Mouse (Mus musculus): Measurements from ENCODE around the gene Phlda2. TPM values are rescaled to one million over a fixed set of nuclear protein-coding genes. Genes with fewer than 3 reads are reported as not detected.

The Phlda2 gene
- total and polyA plus RNA-seq, 3 experiments, result 0.40 to 3.5 (median 0.55) TPM

- DNase-seq, result peak; percentile 81
Observed at GRCm38 (mm10) chr7:143463865-143464415, 39.0 kb downstream of the Phlda2 start.

GRCm38 (mm10) chr7:143462516-143462915, 40.4 kb downstream of the Phlda2 start:
- DNase-seq, result no peak

- peak; percentile 34 for DNase-seq
Observed at GRCm38 (mm10) chr7:143461920-143462319, 41.0 kb downstream of the Phlda2 start.

GRCm38 (mm10) chr7:143461294-143461870, 41.6 kb downstream of the Phlda2 start:
- no peak for DNase-seq

- DNase-seq, result peak; percentile 94
Observed at GRCm38 (mm10) chr7:143460874-143461273, 42.1 kb downstream of the Phlda2 start, which contains the start of gene Cdkn1c. Cdkn1c (minus strand) TSS chr7:143461050.

- DNase-seq, result peak; percentile 43
Observed at GRCm38 (mm10) chr7:143460217-143460834, 42.6 kb downstream of the Phlda2 start.

GRCm38 (mm10) chr7:143459332-143460211, 43.4 kb downstream of the Phlda2 start:
- DNase-seq, result peak; percentile 71

GRCm38 (mm10) chr7:143458963-143459331, 44.0 kb downstream of the Phlda2 start:
- no peak for DNase-seq

Other genes with a start within 250 kb of the Phlda2 start
- 100 to 1,000 TPM; 239 to 672 TPM for gene Cdkn1c, start 42.1 kb downstream of the Phlda2 start, total RNA-seq (2021)
- gene Cdkn1c, start 42.1 kb downstream of the Phlda2 start, polyA plus RNA-seq (2012; rRNA removed), result 469 and 597 TPM in 2 replicates
- gene Slc22a18, start 29.4 kb downstream of the Phlda2 start, total RNA-seq (2021), result 1 to 10 TPM; 1.5 to 4.1 TPM
- gene Slc22a18, start 29.4 kb downstream of the Phlda2 start, polyA plus RNA-seq (2012; rRNA removed), result 13.3 and 17.5 TPM in 2 replicates
- gene Nap1l4, start 46.0 kb upstream of the Phlda2 start, total RNA-seq (2021), result 100 to 1,000 TPM; 149 to 217 TPM
- gene Nap1l4, start 46.0 kb upstream of the Phlda2 start, polyA plus RNA-seq (2012; rRNA removed), result 35.0 and 40.0 TPM in 2 replicates
- 10 to 100 TPM; 42.9 to 51.3 TPM for gene Cars, start 96.9 kb upstream of the Phlda2 start, total RNA-seq (2021)
- 9.4 and 10.5 TPM in 2 replicates for gene Cars, start 96.9 kb upstream of the Phlda2 start, polyA plus RNA-seq (2012; rRNA removed)
- gene Tnfrsf26, start 125.6 kb upstream of the Phlda2 start, total RNA-seq (2021), result 1 to 10 TPM in 1 of 2 experiments, under 1 TPM in 1; 0.55 to 1.1 TPM
- 0.17 and 0.29 TPM in 2 replicates for gene Tnfrsf26, start 125.6 kb upstream of the Phlda2 start, polyA plus RNA-seq (2012; rRNA removed)
- 1 to 10 TPM; 3.9 to 4.4 TPM for gene Tnfrsf22, start 146.5 kb upstream of the Phlda2 start, total RNA-seq (2021)
- 3.1 and 3.9 TPM in 2 replicates for gene Tnfrsf22, start 146.5 kb upstream of the Phlda2 start, polyA plus RNA-seq (2012; rRNA removed)
- gene Tnfrsf23, start 182.7 kb upstream of the Phlda2 start, total RNA-seq (2021), result 1 to 10 TPM; 3.1 to 4.4 TPM
- 1.3 TPM in 2 replicates for gene Tnfrsf23, start 182.7 kb upstream of the Phlda2 start, polyA plus RNA-seq (2012; rRNA removed)